Mouse (Mus musculus) adrenal gland, adult 8-10 months (tissue): ENCODE measurements around the gene Nol11. TPM values are rescaled to one million over a fixed set of nuclear protein-coding genes. Genes with fewer than 3 reads are reported as not detected.

Experiments used
- total RNA-seq, 4 experiments: library from RNA; stranded (reverse); gene quantifications; 2 replicates each; pipeline ENCODE4 v1.2.4; 2022

Nol11 gene
- total RNA-seq, 4 experiments from 2014 or later, result 24.8 to 31.0 (median 28.6) TPM

Other genes with a start within 250 kb of the Nol11 start
- 10 to 100 TPM; 20.7 to 37.7 (median 28.8) TPM for gene Kpna2, start 189.8 kb downstream of the Nol11 start, total RNA-seq
- gene 1810010H24Rik, start 163.7 kb downstream of the Nol11 start, total RNA-seq, result 1 to 10 TPM; 2.2 to 3.7 (median 3.0) TPM
- 10 to 100 TPM; 40.0 to 68.4 (median 51.1) TPM for gene Bptf, start 57.3 kb downstream of the Nol11 start, total RNA-seq